Mouse (Mus musculus) liver, embryonic 14.5 days (tissue): Measurements from ENCODE around the gene Slc12a4. TPM values are rescaled to one million over a fixed set of nuclear protein-coding genes. Genes with fewer than 3 reads are reported as not detected.

Experiments
- ATAC-seq: fragments of 200-750 bp; cut with Nextera tagmentation; 2 replicates; pipeline ENCODE4 v1.8.0; 2017; ENCODE audit warnings: moderate number of reproducible peaks, mild to moderate bottlenecking, moderate library complexity; ENCODE audit not compliant: insufficient read depth
- DNase-seq, 3 experiments: peaks; one replicate each; pipeline ENCODE4 v3.0.0-alpha.2; 2012 to 2013; ENCODE audit warnings: low read depth in 3 of 3, low spot score in 3 of 3
- H3K27ac ChIP-seq: fragments of 300-500 bp; sonication (generic); 2 replicates; pipeline ENCODE4 v1.5.1; 2014; ENCODE audit warnings: moderate library complexity, mild to moderate bottlenecking, control low read depth, inconsistent platforms
- H3K27me3 ChIP-seq: fragments of 300-500 bp; sonication (generic); 2 replicates; pipeline ENCODE4 v1.6.1; 2014; ENCODE audit warnings: mild to moderate bottlenecking, low read length, moderate library complexity; ENCODE audit not compliant: control insufficient read depth, insufficient read depth
- H3K36me3 ChIP-seq: fragments of 300-500 bp; sonication (generic); replicated peaks from 2 replicates; pipeline ENCODE4 v1.6.1; 2014; ENCODE audit warnings: low read depth; ENCODE audit not compliant: control insufficient read depth, insufficient read depth
- H3K4me1 ChIP-seq, 2 experiments: fragments of 200-500 bp in 1 of 2; fragments of 300-500 bp in 1 of 2; sonication (generic) in 1 of 2; replicated peaks; 2 replicates each; pipeline ENCODE4 v1.6.1; 2012 to 2014; ENCODE audit warnings: antibody characterized with exemption in 1 of 2, inconsistent platforms in 1 of 2, low read length in 1 of 2; ENCODE audit not compliant: control insufficient read depth in 2 of 2, insufficient read depth in 2 of 2
- H3K4me2 ChIP-seq: fragments of 300-500 bp; sonication (generic); 2 replicates; pipeline ENCODE4 v1.6.1; 2014; ENCODE audit warnings: low read depth, mild to moderate bottlenecking, control low read depth, moderate library complexity
- H3K4me3 ChIP-seq, 2 experiments: fragments of 200-500 bp in 1 of 2; fragments of 300-500 bp in 1 of 2; sonication (generic) in 1 of 2; 2 replicates each; pipeline ENCODE4 v1.5.1; 2012 to 2014; ENCODE audit warnings: low read depth in 2 of 2, low read length in 2 of 2, mild to moderate bottlenecking in 2 of 2, control low read depth in 1 of 2, inconsistent platforms in 1 of 2, moderate library complexity in 1 of 2; ENCODE audit not compliant: insufficient read depth in 1 of 2
- H3K9ac ChIP-seq: fragments of 300-500 bp; sonication (generic); replicated peaks from 2 replicates; pipeline ENCODE4 v1.6.1; 2014; ENCODE audit warnings: mild to moderate bottlenecking, control low read depth, moderate library complexity
- H3K9me3 ChIP-seq: fragments of 300-500 bp; sonication (generic); 2 replicates; pipeline ENCODE4 v1.6.1; 2016; ENCODE audit warnings: low read length, mixed read lengths; ENCODE audit not compliant: control insufficient read depth
- CTCF ChIP-seq: IDR thresholded peaks from 2 replicates; pipeline ENCODE4 v1.5.1; 2016; ENCODE audit warnings: antibody characterized with exemption, low read depth, control low read depth
- EP300 ChIP-seq: IDR thresholded peaks from 2 replicates; pipeline ENCODE4 v1.6.1; 2016; ENCODE audit warnings: antibody characterized with exemption, low read depth
- WGBS: fragments of 180-500 bp; shearing (Covaris S2); extraction: QIAGEN DNeasy Blood & Tissue Kit; methylation state at CpG from one replicate; pipeline ENCODE4 v1.1.7; 2014; ENCODE audit not compliant: insufficient replicate concordance; 5-methylcytosine and 5-hydroxymethylcytosine counted together
- microRNA-seq: library from miRNA; unstranded; fragments of <30 nt; microRNA quantifications from one replicate; pipeline ENCODE4, GENCODE M21; 2016
- polyA plus RNA-seq, 2 experiments: library from polyadenylated mRNA; depleted of rRNA in 1 of 2; stranded (reverse) in 1 of 2; unstranded in 1 of 2; fragments of >200 nt; fragmentation: Nextera tagmentation in 1 of 2; extraction: Ambion mirVana in 1 of 2; gene quantifications; 2 replicates each; pipeline versions ENCODE4 v1.2.1 to v1.2.3; 2012 to 2014

Gene Slc12a4
- polyA plus RNA-seq, 2 experiments: 6.9 to 11.1 TPM

DNA sequence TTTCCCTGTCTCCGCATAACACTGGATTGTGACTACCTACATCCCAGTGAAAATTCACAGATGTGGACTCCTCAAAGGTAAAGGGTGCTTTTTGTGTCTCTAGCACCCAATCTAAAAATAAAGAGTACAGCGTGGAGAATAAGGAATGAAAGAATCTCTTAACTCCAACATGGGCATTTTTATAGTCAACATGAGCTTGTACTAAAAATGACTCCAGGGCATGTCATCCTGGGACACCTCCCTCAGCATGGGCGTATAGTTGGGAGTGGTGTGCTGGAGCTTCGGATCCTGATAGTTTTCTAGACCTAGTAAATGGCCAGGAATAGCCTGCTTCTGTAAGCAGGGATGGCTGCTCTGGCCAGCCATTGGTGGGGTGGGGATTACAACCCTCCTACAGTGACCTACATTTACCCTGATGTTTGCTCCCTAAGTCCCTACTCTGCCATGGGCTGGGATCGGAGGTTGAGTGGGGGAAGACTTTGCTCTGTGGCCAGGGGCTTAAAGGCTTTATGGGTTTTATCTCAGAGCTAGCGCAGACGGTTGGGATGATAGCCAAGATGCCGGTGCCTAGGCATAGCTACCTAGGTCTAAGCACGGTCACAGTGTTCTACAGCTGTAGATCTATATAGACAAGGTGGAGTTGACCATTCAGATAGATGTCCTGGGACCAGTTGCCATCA is 68.0 kb downstream of the Slc12a4 start:
- DNase-seq (no peak), ATAC-seq (no peak)
- Histone ChIP-seq H3K4me3 (no peak overlapping the region), H3K4me2 (no peak overlapping the region), H3K9ac (no peak overlapping the region), H3K27me3 (no peaks in the 10 kb centered on the region), H3K27ac (no peak overlapping the region), H3K4me1 (peaks cover 8 to 12% of the 10 kb centered on the region in 2 experiments), H3K9me3 (no peaks in the 10 kb centered on the region), H3K36me3 (no peaks in the 10 kb centered on the region)
- no peak for TF ChIP-seq CTCF
- TF ChIP-seq EP300: no peak
- whole genome bisulfite sequencing: 72% methylated on average over 9 of the region's 9 CpGs

Small RNA genes within 50 kb of the gene (microRNA-seq; reads per million reads assigned to microRNA genes)
- not detected for gene Mir7074

Other genes starting within 250 kb of the Slc12a4 start
- gene Gfod2, start 207.4 kb downstream of the Slc12a4 start, polyA plus RNA-seq (2012; rRNA removed): 0.84 and 0.93 TPM in 2 replicates
- 1.1 and 1.8 TPM in 2 replicates for gene Gfod2, start 207.4 kb downstream of the Slc12a4 start, polyA plus RNA-seq (2014; fragmentation: Nextera tagmentation; extraction: Ambion mirVana)
- 57.2 and 60.6 TPM in 2 replicates for gene Ranbp10, start 138.7 kb downstream of the Slc12a4 start, polyA plus RNA-seq (2012; rRNA removed)
- 37.0 and 42.0 TPM in 2 replicates for gene Ranbp10, start 138.7 kb downstream of the Slc12a4 start, polyA plus RNA-seq (2014; fragmentation: Nextera tagmentation; extraction: Ambion mirVana)
- 0.04 and 0.06 TPM in 2 replicates for gene Tsnaxip1, start 138.4 kb downstream of the Slc12a4 start, polyA plus RNA-seq (2012; rRNA removed)
- 0.06 TPM in 1 of 2 replicates, not detected in the other for gene Tsnaxip1, start 138.4 kb downstream of the Slc12a4 start, polyA plus RNA-seq (2014; fragmentation: Nextera tagmentation; extraction: Ambion mirVana)
- gene Cenpt, start 112.8 kb downstream of the Slc12a4 start, polyA plus RNA-seq (2012; rRNA removed): 24.6 and 25.4 TPM in 2 replicates
- gene Cenpt, start 112.8 kb downstream of the Slc12a4 start, polyA plus RNA-seq (2014; fragmentation: Nextera tagmentation; extraction: Ambion mirVana): 15.0 and 18.2 TPM in 2 replicates
- 26.2 TPM in 2 replicates for gene Thap11, start 111.0 kb downstream of the Slc12a4 start, polyA plus RNA-seq (2012; rRNA removed)
- gene Thap11, start 111.0 kb downstream of the Slc12a4 start, polyA plus RNA-seq (2014; fragmentation: Nextera tagmentation; extraction: Ambion mirVana): 25.5 and 29.5 TPM in 2 replicates
- 40.5 and 83.2 TPM in 2 replicates for gene Nutf2, start 105.5 kb downstream of the Slc12a4 start, polyA plus RNA-seq (2012; rRNA removed)
- gene Nutf2, start 105.5 kb downstream of the Slc12a4 start, polyA plus RNA-seq (2014; fragmentation: Nextera tagmentation; extraction: Ambion mirVana): 139 TPM in 2 replicates
- 17.5 and 21.6 TPM in 2 replicates for gene Edc4, start 85.2 kb downstream of the Slc12a4 start, polyA plus RNA-seq (2012; rRNA removed)
- 9.9 and 10.7 TPM in 2 replicates for gene Edc4, start 85.2 kb downstream of the Slc12a4 start, polyA plus RNA-seq (2014; fragmentation: Nextera tagmentation; extraction: Ambion mirVana)
- gene Nrn1l, start 72.5 kb downstream of the Slc12a4 start, polyA plus RNA-seq (2012; rRNA removed): 0.22 and 0.42 TPM in 2 replicates
- gene Nrn1l, start 72.5 kb downstream of the Slc12a4 start, polyA plus RNA-seq (2014; fragmentation: Nextera tagmentation; extraction: Ambion mirVana): not detected in 2 replicates
- 9.8 and 12.3 TPM in 2 replicates for gene Pskh1, start 65.7 kb downstream of the Slc12a4 start, polyA plus RNA-seq (2012; rRNA removed)
- 6.2 and 8.0 TPM in 2 replicates for gene Pskh1, start 65.7 kb downstream of the Slc12a4 start, polyA plus RNA-seq (2014; fragmentation: Nextera tagmentation; extraction: Ambion mirVana)
- 1.0 and 1.1 TPM in 2 replicates for gene Ctrl, start 32.2 kb downstream of the Slc12a4 start, polyA plus RNA-seq (2012; rRNA removed)
- 0.27 and 0.39 TPM in 2 replicates for gene Ctrl, start 32.2 kb downstream of the Slc12a4 start, polyA plus RNA-seq (2014; fragmentation: Nextera tagmentation; extraction: Ambion mirVana)
- 49.8 and 51.8 TPM in 2 replicates for gene Psmb10, start 27.7 kb downstream of the Slc12a4 start, polyA plus RNA-seq (2012; rRNA removed)
- 61.5 and 68.5 TPM in 2 replicates for gene Psmb10, start 27.7 kb downstream of the Slc12a4 start, polyA plus RNA-seq (2014; fragmentation: Nextera tagmentation; extraction: Ambion mirVana)
- gene Lcat, start 22.7 kb downstream of the Slc12a4 start, polyA plus RNA-seq (2012; rRNA removed): 40.2 and 41.2 TPM in 2 replicates
- gene Lcat, start 22.7 kb downstream of the Slc12a4 start, polyA plus RNA-seq (2014; fragmentation: Nextera tagmentation; extraction: Ambion mirVana): 47.0 and 50.7 TPM in 2 replicates
- gene Dpep3, start 13.3 kb upstream of the Slc12a4 start, polyA plus RNA-seq (2012; rRNA removed): not detected in 2 replicates
- not detected in 2 replicates for gene Dpep3, start 13.3 kb upstream of the Slc12a4 start, polyA plus RNA-seq (2014; fragmentation: Nextera tagmentation; extraction: Ambion mirVana)
- 6.8 and 8.7 TPM in 2 replicates for gene Dus2, start 25.2 kb upstream of the Slc12a4 start, polyA plus RNA-seq (2012; rRNA removed)
- gene Dus2, start 25.2 kb upstream of the Slc12a4 start, polyA plus RNA-seq (2014; fragmentation: Nextera tagmentation; extraction: Ambion mirVana): 9.8 and 10.5 TPM in 2 replicates
- gene Dpep2nb, start 39.9 kb upstream of the Slc12a4 start, polyA plus RNA-seq (2012; rRNA removed): not detected in 2 replicates
- gene Dpep2nb, start 39.9 kb upstream of the Slc12a4 start, polyA plus RNA-seq (2014; fragmentation: Nextera tagmentation; extraction: Ambion mirVana): not detected in 2 replicates
- 6.6 and 6.8 TPM in 2 replicates for gene Ddx28, start 45.8 kb upstream of the Slc12a4 start, polyA plus RNA-seq (2012; rRNA removed)
- 9.1 and 9.4 TPM in 2 replicates for gene Ddx28, start 45.8 kb upstream of the Slc12a4 start, polyA plus RNA-seq (2014; fragmentation: Nextera tagmentation; extraction: Ambion mirVana)
- 10.2 TPM in 2 replicates for gene Nfatc3, start 92.7 kb upstream of the Slc12a4 start, polyA plus RNA-seq (2012; rRNA removed)
- gene Nfatc3, start 92.7 kb upstream of the Slc12a4 start, polyA plus RNA-seq (2014; fragmentation: Nextera tagmentation; extraction: Ambion mirVana): 2.6 and 2.7 TPM in 2 replicates
- 6.7 and 7.7 TPM in 2 replicates for gene Esrp2, start 170.9 kb upstream of the Slc12a4 start, polyA plus RNA-seq (2012; rRNA removed)
- 6.6 and 7.0 TPM in 2 replicates for gene Esrp2, start 170.9 kb upstream of the Slc12a4 start, polyA plus RNA-seq (2014; fragmentation: Nextera tagmentation; extraction: Ambion mirVana)
- 2.8 and 2.9 TPM in 2 replicates for gene Pla2g15, start 184.3 kb upstream of the Slc12a4 start, polyA plus RNA-seq (2012; rRNA removed)
- gene Pla2g15, start 184.3 kb upstream of the Slc12a4 start, polyA plus RNA-seq (2014; fragmentation: Nextera tagmentation; extraction: Ambion mirVana): 2.5 TPM in 2 replicates
- 3.8 TPM in 2 replicates for gene Slc7a6, start 202.8 kb upstream of the Slc12a4 start, polyA plus RNA-seq (2012; rRNA removed)
- 8.2 and 10.2 TPM in 2 replicates for gene Slc7a6, start 202.8 kb upstream of the Slc12a4 start, polyA plus RNA-seq (2014; fragmentation: Nextera tagmentation; extraction: Ambion mirVana)
- 10.6 and 13.3 TPM in 2 replicates for gene Slc7a6os, start 244.8 kb upstream of the Slc12a4 start, polyA plus RNA-seq (2012; rRNA removed)
- 8.9 and 10.2 TPM in 2 replicates for gene Slc7a6os, start 244.8 kb upstream of the Slc12a4 start, polyA plus RNA-seq (2014; fragmentation: Nextera tagmentation; extraction: Ambion mirVana)
- 10.2 and 11.1 TPM in 2 replicates for gene Prmt7, start 244.8 kb upstream of the Slc12a4 start, polyA plus RNA-seq (2012; rRNA removed)
- 19.1 and 21.2 TPM in 2 replicates for gene Prmt7, start 244.8 kb upstream of the Slc12a4 start, polyA plus RNA-seq (2014; fragmentation: Nextera tagmentation; extraction: Ambion mirVana)